Mouse (Mus musculus): ENCODE results near the gene Sesn1.

- TF ChIP-seq CTCF (IDR thresholded peaks at IDR 0.05; ENCODE audit: low read depth) (no peak), EP300 (IDR thresholded peaks at IDR 0.05; ENCODE audit: low read depth) (no peak)
These were observed 1.1 kb downstream of the Sesn1 start for GRCm38 (mm10) chr10:41810564-41811455.

Data from liver, postnatal 0 days (tissue).